Mouse (Mus musculus) heart, embryonic 12.5 days (tissue): ENCODE results near the gene Crtc1. TPM values are rescaled to one million over a fixed set of nuclear protein-coding genes. Genes with fewer than 3 reads are reported as not detected.

Source experiments
- ATAC-seq: fragments of 200-750 bp; cut with Nextera tagmentation; 2 replicates; pipeline ENCODE4 v1.8.0; 2017; ENCODE audit warnings: moderate TSS enrichment, moderate library complexity; ENCODE audit not compliant: insufficient number of reproducible peaks, low FRiP score
- H3K27ac ChIP-seq: fragments of 300-500 bp; sonication (generic); 2 replicates; pipeline ENCODE4 v1.5.1; 2016; ENCODE audit warnings: mild to moderate bottlenecking, moderate library complexity; ENCODE audit not compliant: poor library complexity, severe bottlenecking
- H3K27me3 ChIP-seq: fragments of 300-500 bp; sonication (generic); replicated peaks from 2 replicates; pipeline ENCODE4 v1.6.1; 2016; ENCODE audit warnings: mild to moderate bottlenecking, moderate library complexity
- H3K36me3 ChIP-seq: fragments of 300-500 bp; sonication (generic); 2 replicates; pipeline ENCODE4 v1.6.1; 2016; ENCODE audit warnings: mild to moderate bottlenecking, moderate library complexity
- H3K4me1 ChIP-seq: fragments of 300-500 bp; sonication (generic); replicated peaks from 2 replicates; pipeline ENCODE4 v1.6.1; 2016; ENCODE audit warnings: mild to moderate bottlenecking
- H3K4me2 ChIP-seq: fragments of 300-500 bp; sonication (generic); 2 replicates; pipeline ENCODE4 v1.6.1; 2016; ENCODE audit warnings: mild to moderate bottlenecking, moderate library complexity
- H3K4me3 ChIP-seq: fragments of 300-500 bp; sonication (generic); 2 replicates; pipeline ENCODE4 v1.5.1; 2016; ENCODE audit warnings: mild to moderate bottlenecking
- H3K9ac ChIP-seq: fragments of 300-500 bp; sonication (generic); 2 replicates; pipeline ENCODE4 v1.6.1; 2016; ENCODE audit warnings: mild to moderate bottlenecking, moderate library complexity
- H3K9me3 ChIP-seq: fragments of 300-500 bp; sonication (generic); replicated peaks from 2 replicates; pipeline ENCODE4 v1.6.1; 2016; ENCODE audit warnings: mild to moderate bottlenecking, moderate library complexity
- WGBS: fragments of 180-500 bp; shearing (Covaris S2); methylation state at CpG from one replicate; pipeline ENCODE4 v1.1.7; 2016; 5-methylcytosine and 5-hydroxymethylcytosine counted together
- polyA plus RNA-seq: library from polyadenylated mRNA; unstranded; fragments of >200 nt; fragmentation: Nextera tagmentation; extraction: Ambion mirVana; gene quantifications from 2 replicates; pipeline ENCODE4 v1.2.1, GENCODE M21; 2016

Crtc1 gene
- polyA plus RNA-seq, 1 experiment from 2014 or later = 14.9 TPM

DNA sequence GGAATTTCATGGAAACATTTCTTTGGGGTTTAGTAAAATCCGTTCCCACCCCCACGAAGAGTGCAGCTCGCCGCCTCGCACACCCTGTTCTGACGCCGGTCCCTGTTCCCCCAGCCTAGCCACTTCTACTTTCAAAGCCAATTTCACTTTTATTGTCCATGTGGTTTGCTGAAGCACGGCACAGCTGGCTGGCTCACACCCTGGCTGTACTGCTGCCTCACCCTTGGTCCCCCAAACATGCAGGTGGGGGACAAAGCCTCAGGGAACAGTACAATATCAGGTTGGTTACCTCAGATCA lies 23.1 kb upstream of the Crtc1 start:
- Histone ChIP-seq H3K9me3 (no peaks in the 10 kb centered on the region), H3K36me3 (peaks cover 11% of the 10 kb centered on the region; the same call in 1 of the 2 replicates), H3K4me3 (no peak overlapping the region), H3K27me3 (no peaks in the 10 kb centered on the region), H3K9ac (no peak overlapping the region), H3K27ac (no peak overlapping the region), H3K4me2 (no peak overlapping the region), H3K4me1 (peaks cover 48% of the 10 kb centered on the region)
- 90% methylated on average over 8 of the region's 8 CpGs for WGBS
- no peak for ATAC-seq

DNA sequence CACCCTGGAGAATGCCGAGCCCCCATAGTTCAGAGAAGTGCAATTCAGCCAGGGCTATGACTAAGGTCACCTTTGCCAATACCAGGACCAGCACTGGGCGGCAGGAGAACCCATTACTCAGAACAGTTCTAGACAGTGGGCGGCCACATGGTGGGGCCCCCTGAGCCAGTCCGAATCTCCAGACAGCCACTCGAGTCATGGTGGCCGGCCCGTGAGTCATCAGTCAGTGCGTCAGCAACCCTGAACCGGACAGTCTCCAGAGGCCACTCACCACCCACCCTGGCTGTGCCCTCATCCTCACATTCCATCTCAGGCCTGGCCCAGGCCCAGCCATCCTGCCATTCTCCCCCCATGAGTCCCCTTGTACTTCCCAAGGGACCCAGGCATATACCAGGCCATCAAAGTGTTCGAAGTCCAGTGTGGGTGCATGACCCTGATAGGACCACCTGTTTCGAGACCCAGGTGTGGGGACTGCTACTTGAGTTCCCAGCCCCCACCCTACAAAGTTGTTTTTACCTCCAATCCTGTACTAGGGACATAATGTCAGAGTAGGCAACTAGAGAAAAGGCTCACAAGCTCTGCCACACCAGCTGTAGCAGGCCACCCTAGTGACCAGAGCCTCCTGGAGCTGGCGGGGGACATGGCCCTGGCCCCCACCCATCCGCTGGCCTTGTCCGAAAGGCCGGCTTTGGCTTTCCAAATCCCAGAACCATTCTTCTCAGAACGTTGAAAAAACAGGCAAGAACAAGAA lies 22.6 kb upstream of the Crtc1 start:
- WGBS = 70% methylated on average over 16 of the region's 16 CpGs
- no peak overlapping the region for H3K4me3 ChIP-seq
- H3K9ac ChIP-seq = no peak overlapping the region
- H3K4me2 ChIP-seq = no peak overlapping the region
- H3K27me3 ChIP-seq = no peaks in the 10 kb centered on the region
- peak; percentile 23; the same call in 1 of the 2 replicates for ATAC-seq
- peaks cover 43% of the 10 kb centered on the region for H3K4me1 ChIP-seq
- no peak overlapping the region for H3K27ac ChIP-seq
- H3K36me3 ChIP-seq = peaks cover 11% of the 10 kb centered on the region; the same call in 1 of the 2 replicates
- no peaks in the 10 kb centered on the region for H3K9me3 ChIP-seq

DNA sequence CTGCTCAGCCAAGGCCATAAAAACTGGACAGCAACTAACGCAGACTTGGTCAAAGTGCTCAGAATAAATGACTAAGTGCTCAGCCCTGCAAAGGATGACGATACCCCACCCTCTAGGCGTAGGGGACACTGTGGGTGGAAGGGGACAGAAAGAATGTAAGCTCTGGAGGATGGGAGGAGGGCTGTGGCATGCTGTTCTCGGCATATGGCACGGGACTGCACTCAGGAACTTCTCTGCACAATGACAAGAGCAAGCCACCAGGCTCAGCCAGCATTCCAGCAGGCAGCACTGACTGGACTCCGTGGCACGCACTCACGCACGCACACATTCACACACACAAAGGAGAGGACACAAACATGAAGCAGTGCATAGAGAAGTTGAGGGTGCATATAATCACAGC lies 21.2 kb upstream of the Crtc1 start:
- 59% methylated on average over 9 of the region's 9 CpGs for WGBS
- H3K4me2 ChIP-seq = no peak overlapping the region
- peaks cover 33% of the 10 kb centered on the region for H3K4me1 ChIP-seq
- no peak overlapping the region; the same call in 1 of the 2 replicates for H3K27ac ChIP-seq
- H3K36me3 ChIP-seq = peaks cover 3% of the 10 kb centered on the region; the same call in 1 of the 2 replicates
- no peaks in the 10 kb centered on the region for H3K9me3 ChIP-seq
- no peaks in the 10 kb centered on the region for H3K27me3 ChIP-seq
- H3K9ac ChIP-seq = no peak overlapping the region
- ATAC-seq = no peak
- no peak overlapping the region for H3K4me3 ChIP-seq

DNA sequence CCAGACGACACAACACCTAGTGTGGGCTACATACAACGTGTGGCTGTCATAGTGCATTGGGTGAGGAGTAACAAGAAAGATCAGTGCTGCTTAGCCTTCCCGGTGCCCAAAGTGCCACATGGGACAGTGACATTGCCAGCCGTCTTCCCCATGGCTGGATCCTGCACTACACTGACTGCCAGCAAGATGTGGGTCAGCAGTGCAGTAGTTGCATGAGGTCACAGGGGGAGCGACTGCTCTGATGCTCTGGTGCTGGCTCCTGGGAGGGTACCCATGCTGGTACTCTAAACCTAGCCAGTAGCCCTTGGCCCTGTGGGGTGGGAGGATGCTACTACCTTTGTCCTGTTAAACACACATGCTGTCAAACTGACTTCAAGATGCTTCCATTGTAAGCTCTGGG lies 20.8 kb upstream of the Crtc1 start:
- ATAC-seq = no peak
- H3K4me2 ChIP-seq = no peak overlapping the region
- H3K4me1 ChIP-seq = peaks cover 33% of the 10 kb centered on the region
- H3K9ac ChIP-seq = no peak overlapping the region
- H3K9me3 ChIP-seq = no peaks in the 10 kb centered on the region
- H3K27ac ChIP-seq = no peak overlapping the region; the same call in 1 of the 2 replicates
- WGBS = 86% methylated on average over 5 of the region's 5 CpGs
- H3K27me3 ChIP-seq = no peaks in the 10 kb centered on the region
- H3K4me3 ChIP-seq = no peak overlapping the region
- 0 out of 2 replicates have a peak, but pooled peaks cover 3% of the 10 kb centered on the region for H3K36me3 ChIP-seq

DNA sequence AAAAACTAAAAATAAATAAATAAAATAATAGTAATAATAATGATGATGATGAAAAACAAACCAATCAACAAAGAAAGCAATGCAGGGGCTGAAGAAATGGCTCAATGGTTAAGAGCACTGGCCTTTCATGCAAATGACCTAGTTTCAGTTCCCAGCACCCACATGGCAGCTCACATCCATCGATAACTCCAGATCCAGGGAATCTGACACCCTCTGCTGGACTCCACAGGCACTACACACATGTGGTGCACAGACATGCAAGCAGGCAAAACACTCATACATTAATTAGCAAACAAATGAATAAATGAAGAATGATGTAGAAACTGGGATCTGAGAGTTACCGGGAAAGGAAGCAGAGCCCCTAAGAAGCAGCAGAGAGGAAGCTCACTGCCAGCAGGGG lies 20.3 kb upstream of the Crtc1 start:
- Histone ChIP-seq H3K36me3 (0 out of 2 replicates have a peak, but pooled peaks cover 3% of the 10 kb centered on the region), H3K4me2 (no peak overlapping the region), H3K4me1 (peaks cover 30% of the 10 kb centered on the region), H3K4me3 (no peak overlapping the region), H3K27ac (no peak overlapping the region), H3K27me3 (no peaks in the 10 kb centered on the region), H3K9me3 (no peaks in the 10 kb centered on the region), H3K9ac (no peak overlapping the region)
- WGBS = 100% methylated on average over 2 of the region's 2 CpGs
- ATAC-seq = no peak

DNA sequence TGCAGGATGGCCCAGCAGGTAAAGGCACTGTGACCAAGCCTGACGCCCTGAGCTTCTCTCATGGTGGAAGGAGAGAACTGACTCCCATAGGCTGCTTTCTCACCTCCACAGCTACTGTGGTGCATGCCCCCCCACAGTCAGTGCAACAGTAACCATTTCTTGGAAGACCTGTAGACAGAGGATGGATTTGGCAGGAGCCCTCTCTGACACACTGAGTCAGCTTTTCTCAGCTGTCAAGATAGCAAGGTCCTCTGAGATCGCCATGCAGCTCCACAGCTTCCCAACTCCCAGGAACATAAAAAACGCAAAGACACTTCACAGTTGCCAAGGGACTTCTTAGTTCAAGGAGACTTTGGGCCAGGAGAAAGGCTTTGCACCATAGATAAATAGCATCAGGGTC lies 19.1 kb upstream of the Crtc1 start:
- 69% methylated on average over 3 of the region's 3 CpGs for WGBS
- H3K9ac ChIP-seq = no peak overlapping the region
- peaks cover 41% of the 10 kb centered on the region for H3K4me1 ChIP-seq
- H3K27ac ChIP-seq = no peak overlapping the region
- no peak for ATAC-seq
- H3K36me3 ChIP-seq = 0 out of 2 replicates have a peak, but pooled peaks cover 3% of the 10 kb centered on the region
- no peak overlapping the region for H3K4me3 ChIP-seq
- no peak overlapping the region for H3K4me2 ChIP-seq
- no peaks in the 10 kb centered on the region for H3K27me3 ChIP-seq
- no peaks in the 10 kb centered on the region for H3K9me3 ChIP-seq

DNA sequence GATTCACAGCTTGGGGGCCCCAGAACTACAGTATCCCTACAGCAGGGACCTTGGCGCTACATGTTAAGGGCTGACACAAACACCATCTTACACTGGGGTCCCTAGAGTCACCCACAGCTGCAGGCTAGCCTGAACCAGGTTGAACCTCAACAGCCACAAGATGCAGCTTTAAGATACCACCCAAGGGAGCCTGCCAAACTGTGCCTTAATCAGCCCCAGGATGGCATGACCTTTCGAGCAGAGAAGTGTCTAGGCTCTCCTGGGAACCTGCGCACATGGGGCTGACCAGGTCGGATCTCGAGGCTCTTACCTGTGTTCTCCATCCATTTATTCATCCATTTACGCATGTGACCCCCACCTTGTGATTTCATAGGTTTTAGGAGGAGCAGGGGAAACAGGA lies 18.5 kb upstream of the Crtc1 start:
- 84% methylated on average over 6 of the region's 6 CpGs for WGBS
- Histone ChIP-seq H3K4me1 (peaks cover 45% of the 10 kb centered on the region), H3K27ac (no peak overlapping the region)

DNA sequence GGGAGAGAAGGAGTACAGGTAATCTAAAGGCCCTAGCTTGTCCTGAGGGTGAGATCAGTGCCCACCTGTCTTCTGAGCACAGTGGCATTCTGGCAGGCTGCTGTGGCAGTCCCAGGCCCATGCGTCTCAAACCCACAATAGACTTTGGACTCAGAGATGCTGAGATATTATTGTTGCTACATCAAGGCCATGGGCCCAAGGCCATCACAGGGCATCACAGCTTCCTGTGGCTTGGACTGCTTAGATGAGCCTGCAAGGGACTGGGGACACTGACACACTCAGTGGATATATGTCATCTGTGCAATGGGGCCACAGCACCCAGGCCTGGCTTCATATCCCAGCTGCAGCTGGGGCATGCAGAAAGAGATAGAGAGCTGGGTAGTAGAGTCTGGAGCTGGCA lies 17.6 kb upstream of the Crtc1 start:
- Histone ChIP-seq H3K27me3 (peaks cover 5% of the 10 kb centered on the region), H3K9me3 (no peaks in the 10 kb centered on the region), H3K36me3 (peaks cover 8% of the 10 kb centered on the region), H3K27ac (no peak overlapping the region), H3K9ac (no peak overlapping the region), H3K4me1 (peaks cover 48% of the 10 kb centered on the region), H3K4me2 (no peak overlapping the region), H3K4me3 (no peak overlapping the region)
- ATAC-seq = no peak
- 86% methylated on average over 1 of the region's 1 CpGs for WGBS

More for the DNA sequence above, 18.5 kb upstream of the Crtc1 start:
- no peaks in the 10 kb centered on the region for H3K27me3 ChIP-seq
- 0 out of 2 replicates have a peak, but pooled peaks cover 3% of the 10 kb centered on the region for H3K36me3 ChIP-seq
- no peak overlapping the region for H3K4me3 ChIP-seq
- no peak for ATAC-seq
- no peaks in the 10 kb centered on the region for H3K9me3 ChIP-seq
- no peak overlapping the region for H3K9ac ChIP-seq
- no peak overlapping the region for H3K4me2 ChIP-seq

DNA sequence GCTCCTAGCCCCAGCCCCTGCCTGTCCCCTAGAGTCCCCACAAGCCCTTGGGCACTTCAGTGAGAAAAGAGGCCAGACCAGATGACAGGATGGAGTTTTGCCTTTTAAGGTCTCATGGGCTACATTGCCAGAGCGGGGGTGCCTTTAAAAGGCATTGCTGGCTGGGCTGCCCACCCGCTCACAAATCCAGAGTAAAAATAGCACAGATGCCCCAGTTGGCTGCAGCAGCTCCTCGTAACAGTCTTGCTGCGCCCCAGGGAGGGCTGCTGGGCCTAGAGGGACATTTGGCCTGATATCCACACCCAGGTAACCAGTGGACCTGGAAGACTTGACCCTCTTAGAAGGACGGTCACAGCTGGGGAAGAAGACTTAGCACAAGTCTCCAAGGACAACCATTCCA lies 14.5 kb upstream of the Crtc1 start:
- H3K9me3 ChIP-seq = no peaks in the 10 kb centered on the region
- H3K4me2 ChIP-seq = no peak overlapping the region
- WGBS = 51% methylated on average over 5 of the region's 5 CpGs
- no peak overlapping the region for H3K4me3 ChIP-seq
- peaks cover 15% of the 10 kb centered on the region for H3K27me3 ChIP-seq
- ATAC-seq = no peak
- peaks cover 41% of the 10 kb centered on the region for H3K4me1 ChIP-seq
- peaks cover 24% of the 10 kb centered on the region for H3K36me3 ChIP-seq
- 0 out of 2 replicates have a peak overlapping the region, but pooled peaks have one; percentile 25 for H3K9ac ChIP-seq
- H3K27ac ChIP-seq = peak overlapping the region; percentile 51

DNA sequence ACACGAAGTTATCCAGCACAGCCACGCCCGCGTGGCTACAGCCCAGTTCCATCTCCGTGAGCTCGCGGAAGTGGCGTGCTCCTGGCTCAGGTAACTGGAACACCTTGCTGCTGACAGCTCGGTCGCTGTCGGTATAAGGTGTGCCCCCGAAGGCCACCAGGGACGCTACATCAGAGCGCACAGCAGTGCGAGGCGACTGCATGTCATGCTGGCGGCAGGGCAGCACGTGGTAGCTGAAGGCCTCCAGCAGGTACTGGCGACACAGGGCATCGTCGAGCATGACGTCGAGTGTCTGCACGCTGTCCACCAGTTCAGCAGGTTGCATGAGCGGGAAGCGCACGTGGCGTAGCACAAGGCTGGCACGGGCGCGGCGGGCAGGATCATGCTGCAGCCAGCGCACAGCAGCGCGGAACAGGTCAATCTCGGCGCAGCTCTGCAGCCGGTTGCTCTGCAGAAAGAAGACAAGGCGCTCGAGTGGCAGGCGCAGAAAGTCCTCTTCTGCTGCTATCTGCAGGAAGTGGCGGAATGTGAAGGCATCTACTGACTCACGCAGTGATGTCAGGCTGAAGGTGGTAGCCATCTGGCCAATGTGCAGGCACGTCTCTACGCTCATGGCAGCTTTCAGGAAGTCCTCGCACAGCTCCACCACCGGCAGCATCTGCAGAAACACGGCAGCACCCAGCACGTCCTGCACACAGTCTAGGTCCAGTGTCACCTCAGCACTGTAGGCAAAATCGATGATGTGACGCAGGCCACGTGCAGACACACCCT lies 13.0 kb upstream of the Crtc1 start:
- H3K4me2 ChIP-seq = peak overlapping the region; percentile 33
- H3K36me3 ChIP-seq = peaks cover 24% of the 10 kb centered on the region
- no peak overlapping the region for H3K27ac ChIP-seq
- 39% methylated on average over 52 of the region's 52 CpGs for WGBS
- H3K4me1 ChIP-seq = peaks cover 53% of the 10 kb centered on the region
- peaks cover 15% of the 10 kb centered on the region for H3K27me3 ChIP-seq
- no peak overlapping the region for H3K4me3 ChIP-seq
- H3K9me3 ChIP-seq = no peaks in the 10 kb centered on the region
- H3K9ac ChIP-seq = no peak overlapping the region
- peak; percentile 33; the same call in 1 of the 2 replicates for ATAC-seq

DNA sequence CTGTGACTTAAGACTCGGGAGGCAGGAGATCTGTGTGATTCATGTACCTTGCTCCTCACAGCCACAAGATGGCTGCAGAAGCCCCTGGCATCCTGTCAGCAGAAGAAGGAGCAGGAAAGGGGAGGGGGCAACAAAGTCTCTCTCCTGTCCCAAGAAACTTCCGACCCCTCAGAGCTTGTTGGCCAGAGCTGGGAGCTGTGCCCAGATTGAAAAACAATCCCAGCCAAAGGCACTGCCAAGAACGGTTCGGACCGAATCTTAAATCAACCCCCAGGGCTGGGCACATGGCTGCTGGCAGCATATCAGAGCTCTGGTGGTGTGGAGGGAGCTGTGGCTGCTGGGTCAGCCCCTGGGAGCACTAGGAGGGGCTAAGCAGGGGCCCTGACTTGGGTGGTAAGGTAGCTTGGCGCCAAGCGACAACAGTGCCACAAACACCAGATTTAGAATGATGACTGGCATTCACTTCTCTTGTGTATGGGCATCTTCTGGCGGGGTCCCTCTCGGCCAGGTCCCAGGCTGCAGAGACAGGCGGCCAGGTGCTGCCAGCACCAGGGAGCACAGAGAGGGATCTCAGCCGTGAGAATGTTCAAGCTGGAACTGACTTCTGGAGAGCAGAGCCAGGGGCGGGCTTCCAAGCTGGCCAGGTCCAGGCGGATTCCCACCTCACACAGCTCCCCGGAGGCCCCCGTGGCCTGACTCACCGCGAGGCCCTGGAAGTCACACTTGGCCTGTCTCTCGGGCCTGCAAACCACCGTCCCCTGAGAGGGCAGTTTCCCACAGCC lies 8.5 kb upstream of the Crtc1 start:
- Histone ChIP-seq H3K9me3 (no peaks in the 10 kb centered on the region), H3K36me3 (peaks cover 24% of the 10 kb centered on the region), H3K4me3 (no peak overlapping the region), H3K27me3 (peaks cover 36% of the 10 kb centered on the region), H3K9ac (peak overlapping the region; percentile 11; the same call in 1 of the 2 replicates), H3K27ac (no peak overlapping the region), H3K4me2 (no peak overlapping the region), H3K4me1 (peaks cover 35% of the 10 kb centered on the region)
- 57% methylated on average over 19 of the region's 19 CpGs for WGBS
- no peak for ATAC-seq
